Comparison of ENCODE assay signal across 20 mouse cellular contexts in the genomic region with DNA sequence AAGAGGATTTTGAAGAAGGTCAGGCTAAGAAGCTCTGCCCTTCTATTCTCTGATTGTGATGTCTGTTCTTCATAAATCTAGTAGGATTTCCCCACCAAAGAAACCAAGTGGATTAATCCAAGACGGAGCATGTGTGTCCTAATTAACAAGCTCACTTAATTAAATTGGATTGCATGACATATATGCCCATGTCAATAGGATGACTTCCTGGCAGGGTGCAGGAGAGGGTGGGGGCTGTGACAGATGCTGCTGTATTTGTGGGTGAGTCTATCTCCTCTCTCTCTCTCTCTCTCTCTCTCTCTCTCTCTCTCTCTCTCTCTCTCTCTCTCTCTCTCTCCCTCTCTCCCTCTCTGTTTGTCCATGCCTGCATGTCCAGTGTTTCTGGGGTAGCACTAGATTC.
DNase-seq lines count a peak whose midpoint lies in the region; ATAC-seq and TF ChIP-seq lines count a peak whose summit lies in the region.
"Had no signal": no experiment of that assay in that cellular context is flagged by ENCODE, and none has a peak within 500 bp of the region (broad histone marks: within the 10 kb centered on the region; RNA-seq: fewer than 3 reads in every experiment).

No protein-coding gene starts in this region.

- no peak for DNase-seq in forebrain, embryonic 10.5 days (ENCODE audit: extremely low spot score, low spot score)
- DNase-seq in hindbrain, embryonic 14.5 days (ENCODE audit: low spot score) = peak; percentile 49
- DNase-seq in hindbrain, embryonic 11.5 days (ENCODE audit: low spot score) = no peak
- peak; percentile 84 for DNase-seq in midbrain, postnatal 0 days (ENCODE audit: low spot score)
- DNase-seq in midbrain, embryonic 11.5 days (ENCODE audit: low spot score, missing footprints) = no peak
- DNase-seq in retina, postnatal 1 day = peak; percentile 89
- no peak for DNase-seq in gastrocnemius, postnatal 36 days
- DNase-seq: adrenal gland, postnatal 14 days; cerebellum, adult 2 months; embryo, embryonic 11 days; gastrocnemius, adult 2 months; gastrocnemius, postnatal 25 days; heart, adult 18-20 months; heart, postnatal 10 days; kidney, adult 2 months had no signal

- no peaks in the 10 kb centered on the region for H3K36me3 ChIP-seq in forebrain, embryonic 12.5 days (replicated peaks)
- H3K36me3 ChIP-seq in forebrain, embryonic 10.5 days (replicated peaks) = no peaks in the 10 kb centered on the region
- H3K36me3 ChIP-seq in hindbrain, embryonic 14.5 days (replicated peaks; ENCODE audit: control insufficient read depth, insufficient read depth) = no peaks in the 10 kb centered on the region
- H3K36me3 ChIP-seq in hindbrain, embryonic 11.5 days (ENCODE audit: control insufficient read depth, insufficient read depth, low read length) = no peaks in the 10 kb centered on the region
- no peaks in the 10 kb centered on the region for H3K36me3 ChIP-seq in midbrain, postnatal 0 days (ENCODE audit: insufficient read depth, low read length)
- H3K36me3 ChIP-seq in midbrain, embryonic 11.5 days (ENCODE audit: control insufficient read depth, insufficient read depth, low read length) = no peaks in the 10 kb centered on the region
- H3K36me3 ChIP-seq: embryonic facial prominence, embryonic 15.5 days; heart, embryonic 10.5 days had no signal

- 39% methylated on average over 1 of the region's 1 CpGs for WGBS in forebrain, embryonic 12.5 days
- WGBS in forebrain, embryonic 10.5 days = 64% methylated on average over 1 of the region's 1 CpGs
- WGBS in hindbrain, embryonic 14.5 days = 38% methylated on average over 1 of the region's 1 CpGs
- WGBS in hindbrain, embryonic 11.5 days = 63% methylated on average over 1 of the region's 1 CpGs
- WGBS in midbrain, postnatal 0 days = 45% methylated on average over 1 of the region's 1 CpGs
- 69% methylated on average over 1 of the region's 1 CpGs for WGBS in midbrain, embryonic 11.5 days

- H3K27me3 ChIP-seq in forebrain, embryonic 12.5 days = no peaks in the 10 kb centered on the region
- no peaks in the 10 kb centered on the region; the same call in 1 of the 2 replicates for H3K27me3 ChIP-seq in forebrain, embryonic 10.5 days (ENCODE audit: poor library complexity, severe bottlenecking)
- H3K27me3 ChIP-seq in hindbrain, embryonic 14.5 days (ENCODE audit: control insufficient read depth, insufficient read depth, low read length) = no peaks in the 10 kb centered on the region
- no peaks in the 10 kb centered on the region for H3K27me3 ChIP-seq in hindbrain, embryonic 11.5 days (ENCODE audit: control insufficient read depth, insufficient read depth, low read length)
- no peaks in the 10 kb centered on the region for H3K27me3 ChIP-seq in midbrain, postnatal 0 days (ENCODE audit: insufficient read depth, low read length)
- no peaks in the 10 kb centered on the region for H3K27me3 ChIP-seq in midbrain, embryonic 11.5 days (ENCODE audit: control insufficient read depth, insufficient read depth, low read length)
- H3K27me3 ChIP-seq: embryonic facial prominence, embryonic 15.5 days had no signal

- no peak overlapping the region for H3K27ac ChIP-seq in forebrain, embryonic 12.5 days
- no peak overlapping the region for H3K27ac ChIP-seq in forebrain, embryonic 10.5 days
- no peak overlapping the region for H3K27ac ChIP-seq in hindbrain, embryonic 14.5 days
- H3K27ac ChIP-seq in hindbrain, embryonic 11.5 days (ENCODE audit: low read depth, low read length) = no peak overlapping the region
- no peak overlapping the region for H3K27ac ChIP-seq in midbrain, postnatal 0 days (ENCODE audit: low read depth, low read length)
- no peak overlapping the region for H3K27ac ChIP-seq in midbrain, embryonic 11.5 days (ENCODE audit: low read depth, low read length)
- H3K27ac ChIP-seq: embryonic facial prominence, embryonic 15.5 days; gastrocnemius, adult 2 months; heart, embryonic 10.5 days had no signal

- H3K9ac ChIP-seq in forebrain, embryonic 12.5 days = no peak overlapping the region
- no peak overlapping the region for H3K9ac ChIP-seq in hindbrain, embryonic 14.5 days
- no peak overlapping the region for H3K9ac ChIP-seq in hindbrain, embryonic 11.5 days (ENCODE audit: low read depth, low read length)
- no peak overlapping the region for H3K9ac ChIP-seq in midbrain, postnatal 0 days (replicated peaks; ENCODE audit: low read length, poor library complexity, severe bottlenecking)
- H3K9ac ChIP-seq in midbrain, embryonic 11.5 days (ENCODE audit: low read length) = no peak overlapping the region
- H3K9ac ChIP-seq: embryonic facial prominence, embryonic 15.5 days had no signal

- H3K9me3 ChIP-seq in forebrain, embryonic 12.5 days = 0 out of 2 replicates have a peak, but pooled peaks cover 5% of the 10 kb centered on the region
- no peaks in the 10 kb centered on the region for H3K9me3 ChIP-seq in forebrain, embryonic 10.5 days
- H3K9me3 ChIP-seq in hindbrain, embryonic 14.5 days (ENCODE audit: control insufficient read depth, low read length) = no peaks in the 10 kb centered on the region
- no peaks in the 10 kb centered on the region for H3K9me3 ChIP-seq in hindbrain, embryonic 11.5 days (ENCODE audit: control insufficient read depth, low read length)
- H3K9me3 ChIP-seq in midbrain, postnatal 0 days (ENCODE audit: low read length) = no peaks in the 10 kb centered on the region
- H3K9me3 ChIP-seq in midbrain, embryonic 11.5 days (ENCODE audit: control insufficient read depth, low read length) = no peaks in the 10 kb centered on the region
- H3K9me3 ChIP-seq: embryonic facial prominence, embryonic 15.5 days; heart, embryonic 10.5 days had no signal

- intact Hi-C loops in gastrocnemius, postnatal 36 days (cut with DNase I) = no loop called here

- H3K4me1 ChIP-seq in forebrain, embryonic 12.5 days = no peaks in the 10 kb centered on the region
- H3K4me1 ChIP-seq in forebrain, embryonic 10.5 days = peaks cover 5% of the 10 kb centered on the region; the same call in 1 of the 2 replicates
- no peaks in the 10 kb centered on the region for H3K4me1 ChIP-seq in hindbrain, embryonic 14.5 days (replicated peaks; ENCODE audit: control insufficient read depth, insufficient read depth, low read length)
- no peaks in the 10 kb centered on the region for H3K4me1 ChIP-seq in hindbrain, embryonic 11.5 days (replicated peaks; ENCODE audit: control insufficient read depth, insufficient read depth, low read length)
- H3K4me1 ChIP-seq in midbrain, postnatal 0 days (ENCODE audit: insufficient read depth, low read length) = no peaks in the 10 kb centered on the region
- no peaks in the 10 kb centered on the region for H3K4me1 ChIP-seq in midbrain, embryonic 11.5 days (ENCODE audit: control insufficient read depth, insufficient read depth, low read length)
- H3K4me1 ChIP-seq: embryonic facial prominence, embryonic 15.5 days; heart, embryonic 10.5 days had no signal

- H3K4me3 ChIP-seq in forebrain, embryonic 12.5 days (replicated peaks) = no peak overlapping the region
- no peak overlapping the region for H3K4me3 ChIP-seq in forebrain, embryonic 10.5 days
- no peak overlapping the region for H3K4me3 ChIP-seq in hindbrain, embryonic 14.5 days (replicated peaks; ENCODE audit: low read length)
- H3K4me3 ChIP-seq in hindbrain, embryonic 11.5 days (ENCODE audit: low read depth, low read length) = no peak overlapping the region
- no peak overlapping the region for H3K4me3 ChIP-seq in midbrain, postnatal 0 days (ENCODE audit: low read depth, low read length)
- H3K4me3 ChIP-seq in midbrain, embryonic 11.5 days (ENCODE audit: low read depth, low read length) = no peak overlapping the region
- H3K4me3 ChIP-seq: embryonic facial prominence, embryonic 15.5 days; erythroblast, embryonic 14.5 days; gastrocnemius, adult 2 months; heart, embryonic 10.5 days had no signal

- no peak overlapping the region for H3K4me2 ChIP-seq in forebrain, embryonic 12.5 days
- no peak overlapping the region for H3K4me2 ChIP-seq in hindbrain, embryonic 14.5 days (replicated peaks)
- no peak overlapping the region for H3K4me2 ChIP-seq in hindbrain, embryonic 11.5 days (replicated peaks; ENCODE audit: low read depth, low read length)
- H3K4me2 ChIP-seq in midbrain, postnatal 0 days (ENCODE audit: low read depth, low read length, poor library complexity, severe bottlenecking) = no peak overlapping the region
- H3K4me2 ChIP-seq in midbrain, embryonic 11.5 days = no peak overlapping the region
- H3K4me2 ChIP-seq: embryonic facial prominence, embryonic 15.5 days had no signal

- TF ChIP-seq CTCF in midbrain, postnatal 0 days (IDR thresholded peaks at IDR 0.05) = no peak

- ATAC-seq in forebrain, embryonic 12.5 days (ENCODE audit: low FRiP score) = 0 out of 2 replicates have a peak, but pooled peaks have one; percentile 57
- peak; percentile 82; the same call in 1 of the 2 replicates for ATAC-seq in hindbrain, embryonic 14.5 days (ENCODE audit: low FRiP score)
- ATAC-seq in hindbrain, embryonic 11.5 days (ENCODE audit: low FRiP score) = no peak
- ATAC-seq in midbrain, postnatal 0 days (ENCODE audit: low FRiP score) = no peak
- ATAC-seq in midbrain, embryonic 11.5 days (ENCODE audit: low FRiP score) = no peak
- ATAC-seq: intestine, embryonic 16.5 days had no signal

Comparison
In these comparisons a context has a peak if more than half of its experiments do, and no peak if none do; other contexts are left out.
1. ATAC-seq: peak in forebrain, embryonic 12.5 days (single experiment) and hindbrain, embryonic 14.5 days (single experiment); none in hindbrain, embryonic 11.5 days (single experiment), midbrain, postnatal 0 days (single experiment) and midbrain, embryonic 11.5 days (single experiment).
2. DNase-seq: peak in hindbrain, embryonic 14.5 days (single experiment), midbrain, postnatal 0 days (single experiment) and retina, postnatal 1 day (single experiment); none in forebrain, embryonic 10.5 days (single experiment), hindbrain, embryonic 11.5 days (single experiment), midbrain, embryonic 11.5 days (single experiment) and gastrocnemius, postnatal 36 days (0 of 2).